Mouse (Mus musculus) embryonic fibroblast, embryonic 13.5 days (primary cell): ENCODE results near the gene Ubr4.

Source experiments
- CTCF ChIP-seq: IDR thresholded peaks from 2 replicates; pipeline ENCODE4 v1.5.1; 2011; ENCODE audit warnings: mild to moderate bottlenecking, control low read depth, low read length, moderate library complexity, borderline replicate concordance; ENCODE audit not compliant: insufficient read depth
- POLR2A ChIP-seq: IDR thresholded peaks from 2 replicates; pipeline ENCODE4 v1.6.1; 2011; ENCODE audit warnings: low read depth, mild to moderate bottlenecking, control low read depth, low read length, moderate library complexity

DNA sequence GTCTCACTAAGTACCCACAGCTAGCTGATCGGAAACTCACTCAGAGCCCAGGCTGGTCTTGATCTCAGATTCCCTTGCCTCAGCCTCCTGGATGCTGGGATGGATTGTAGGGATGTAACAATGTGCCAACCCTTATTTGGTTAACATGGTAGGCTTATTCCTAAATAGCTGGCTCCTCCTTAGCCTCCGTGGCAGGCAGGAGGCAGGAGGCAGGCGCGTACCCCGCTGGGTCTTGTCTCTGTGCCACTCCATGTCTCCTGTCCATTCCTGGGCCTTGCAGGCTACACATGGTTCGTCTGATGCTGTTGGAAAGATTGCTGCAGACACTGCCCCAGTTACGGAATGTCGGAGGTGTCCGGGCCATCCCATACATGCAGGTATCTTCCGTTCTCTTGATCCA, 91.9 kb downstream of the Ubr4 start:
- TF ChIP-seq CTCF: no peak
- no peak for TF ChIP-seq POLR2A
